Mouse (Mus musculus) heart, postnatal 4 days (tissue): ENCODE results near the gene Rrp12. TPM values are rescaled to one million over a fixed set of nuclear protein-coding genes. Genes with fewer than 3 reads are reported as not detected.
A peak's percentile ranks its signal among the peaks of the same experiment; 100 is the strongest.

Experiments
- DNase-seq: peaks from one replicate; pipeline ENCODE4 v3.0.0; 2021
- total RNA-seq, 2 experiments: library from RNA; stranded (reverse); gene quantifications; 2 replicates each; pipeline ENCODE4 v1.2.3; 2021

Rrp12 gene
- total RNA-seq, 2 experiments from 2014 or later, result 19.9 to 23.4 TPM

GRCm38 (mm10) chr19:41829381-41830105 is 66.4 kb downstream of the Rrp12 start, which contains the start of gene Frat1:
TSS of gene Frat1 (plus strand) at chr19:41829970.
- peak; percentile 84 for DNase-seq

GRCm38 (mm10) chr19:41828941-41829340 is 67.0 kb downstream of the Rrp12 start:
- no peak for DNase-seq

GRCm38 (mm10) chr19:41826529-41826928 is 69.4 kb downstream of the Rrp12 start:
- no peak for DNase-seq

- DNase-seq, result no peak
These were observed 71.0 kb downstream of the Rrp12 start for GRCm38 (mm10) chr19:41824950-41825349.

- no peak for DNase-seq
These were observed 73.4 kb downstream of the Rrp12 start for GRCm38 (mm10) chr19:41822589-41822988.

- DNase-seq, result no peak
These were observed 74.5 kb downstream of the Rrp12 start for GRCm38 (mm10) chr19:41821436-41821835.

- DNase-seq, result no peak
These were observed 77.2 kb downstream of the Rrp12 start for GRCm38 (mm10) chr19:41818749-41819148.

- no peak for DNase-seq
These were observed 78.6 kb downstream of the Rrp12 start for GRCm38 (mm10) chr19:41817325-41817724.

GRCm38 (mm10) chr19:41816915-41817314 is 79.1 kb downstream of the Rrp12 start:
- no peak for DNase-seq

GRCm38 (mm10) chr19:41816410-41816809 is 79.6 kb downstream of the Rrp12 start:
- no peak for DNase-seq

- DNase-seq, result no peak
These were observed 82.6 kb downstream of the Rrp12 start for GRCm38 (mm10) chr19:41813374-41813773.

Other genes starting within 250 kb of the Rrp12 start
- not detected for gene Slit1, start 152.5 kb downstream of the Rrp12 start, total RNA-seq
- 10 to 100 TPM in 1 of 2 experiments, 1 to 10 TPM in 1; 9.5 to 10.2 TPM for gene Arhgap19, start 94.1 kb downstream of the Rrp12 start, total RNA-seq
- gene Frat1, start 66.2 kb downstream of the Rrp12 start, total RNA-seq, result 1 to 10 TPM; 2.1 to 2.3 TPM
- gene Frat2, start 48.0 kb downstream of the Rrp12 start, total RNA-seq, result 1 to 10 TPM; 3.6 to 3.9 TPM
- 100 to 1,000 TPM; 150 to 162 TPM for gene Pgam1, start 15.8 kb upstream of the Rrp12 start, total RNA-seq
- gene Exosc1, start 37.2 kb upstream of the Rrp12 start, total RNA-seq, result 10 to 100 TPM; 18.0 to 18.2 TPM
- 10 to 100 TPM; 30.7 to 31.7 TPM for gene Zdhhc16, start 37.3 kb upstream of the Rrp12 start, total RNA-seq
- gene Mms19, start 85.0 kb upstream of the Rrp12 start, total RNA-seq, result 10 to 100 TPM; 19.3 to 20.1 TPM
- gene Ubtd1, start 85.6 kb upstream of the Rrp12 start, total RNA-seq, result 10 to 100 TPM; 26.4 to 28.3 TPM
- under 1 TPM in 1 of 2 experiments, not detected in 1; 0.25 TPM for gene Ankrd2, start 139.8 kb upstream of the Rrp12 start, total RNA-seq
- 1 to 10 TPM; 2.5 to 2.8 TPM for gene Hoga1, start 149.4 kb upstream of the Rrp12 start, total RNA-seq
- under 1 TPM; 0.26 to 0.50 TPM for gene 4933411K16Rik, start 156.1 kb upstream of the Rrp12 start, total RNA-seq
- gene Morn4, start 190.2 kb upstream of the Rrp12 start, total RNA-seq, result 10 to 100 TPM in 1 of 2 experiments, 1 to 10 TPM in 1; 8.8 to 10.6 TPM
- 10 to 100 TPM; 16.7 to 19.5 TPM for gene Pi4k2a, start 194.3 kb upstream of the Rrp12 start, total RNA-seq
- 10 to 100 TPM; 17.9 to 19.5 TPM for gene Avpi1, start 232.9 kb upstream of the Rrp12 start, total RNA-seq